Mouse (Mus musculus) ovary, adult 18-20 months (tissue): Measurements from ENCODE around the gene Glg1.
"Not testable (repeated sequence)": the region's sequence is repeated elsewhere in the genome, so short reads cannot be mapped to it uniquely, and the experiment has no call there.

Experiments
- DNase-seq: peaks from one replicate; pipeline ENCODE4 v3.0.0; 2022; ENCODE audit warnings: low spot score, mixed read lengths

Glg1 gene

GRCm38 (mm10) chr8:111144901-111145459 is 114.0 kb downstream of the Glg1 start:
- not testable (repeated sequence) for DNase-seq

- no peak for DNase-seq
Measured at GRCm38 (mm10) chr8:111142521-111142920, 116.5 kb downstream of the Glg1 start.

- DNase-seq, result no peak
Measured at GRCm38 (mm10) chr8:111130756-111131155, 128.3 kb downstream of the Glg1 start.

DNA sequence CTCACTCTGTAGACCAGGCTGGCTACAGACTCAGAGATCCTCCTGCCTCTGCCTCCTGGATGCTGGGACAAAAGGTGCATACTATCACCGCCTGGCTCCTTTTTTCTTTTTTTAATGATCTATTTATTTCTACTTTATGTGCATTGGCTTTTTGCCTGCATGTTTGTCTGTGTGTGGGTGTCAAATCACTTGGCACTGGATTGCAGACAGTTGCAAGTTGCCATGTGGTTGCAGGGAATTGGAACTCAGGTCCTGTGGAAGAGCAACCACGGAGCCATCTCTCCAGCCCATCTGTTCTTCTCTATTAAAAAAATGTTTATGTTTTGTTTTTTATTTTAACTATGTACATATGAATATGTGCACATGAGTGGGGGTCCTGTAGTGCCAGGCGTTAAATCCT is 139.5 kb downstream of the Glg1 start:
- no peak for DNase-seq

DNA sequence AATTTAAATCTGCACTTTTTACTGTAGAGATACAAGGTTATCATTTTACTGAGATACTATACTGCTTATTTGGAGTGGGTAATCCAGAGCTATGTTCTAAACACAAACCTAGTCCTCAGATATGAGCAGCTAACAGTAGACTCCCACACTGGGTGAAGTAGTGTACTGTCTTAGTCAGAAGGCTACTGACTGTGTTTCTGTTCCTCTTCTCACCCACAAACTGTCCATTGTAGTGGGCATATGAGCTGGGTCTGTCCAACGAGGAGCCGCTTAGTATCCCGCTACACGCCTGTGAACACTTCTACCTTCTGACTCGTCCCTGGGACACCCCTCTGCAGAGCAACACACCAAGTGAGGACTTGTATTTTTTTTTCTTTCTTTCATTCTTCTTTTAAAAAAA is 144.1 kb downstream of the Glg1 start:
- no peak for DNase-seq
